Mouse (Mus musculus) cerebral cortex, adult 2 months (tissue): ENCODE measurements around the gene Nelfa.

Experiments used
- WGBS: fragments of 180-500 bp; shearing (Covaris S2); methylation state at CpG from one replicate; pipeline ENCODE4 v1.1.7; 2018; 5-methylcytosine and 5-hydroxymethylcytosine counted together

Nelfa gene

DNA sequence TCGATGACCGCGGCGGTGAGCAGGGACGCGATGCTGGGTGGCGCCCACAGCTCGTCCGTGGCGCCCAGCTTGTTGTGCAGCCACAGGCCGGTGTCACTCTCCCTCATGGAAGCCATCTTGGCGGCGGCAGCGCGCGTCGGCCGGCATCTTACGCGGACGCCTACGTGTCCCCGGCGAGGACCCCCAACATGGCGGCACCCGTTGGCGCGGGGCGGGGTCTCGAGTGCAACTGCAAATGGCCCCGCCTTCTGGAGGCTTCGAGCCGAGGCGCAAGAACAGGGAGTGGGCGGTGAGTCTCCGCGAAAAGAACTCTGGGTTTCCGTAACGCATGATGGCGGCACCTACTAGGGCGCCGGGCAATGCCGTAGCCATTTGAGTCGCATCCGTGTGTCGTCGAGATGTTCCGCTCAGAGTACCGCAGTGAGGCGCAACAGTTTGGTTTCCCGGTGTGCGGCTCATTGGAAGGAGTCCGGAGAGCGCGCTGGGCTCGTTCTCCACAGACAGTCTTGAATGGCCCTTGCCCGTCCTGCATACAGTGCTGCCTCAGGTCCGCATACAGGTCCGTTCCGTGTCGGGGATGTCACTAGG is at the start of gene Nelfa:
Nelfa (minus strand) TSS at position 294 of the 588 bp plus-strand sequence.
- WGBS: under 1% methylated on average over 61 of the region's 61 CpGs

GRCm38 (mm10) chr5:33983309-33984121 is 47.3 kb upstream of the Nelfa start, which contains the start of gene Gm1673:
TSS of gene Gm1673 (plus strand) at chr5:33983433.
- under 1% methylated on average over 77 of the region's 88 CpGs for WGBS

- 2% methylated on average over 26 of the region's 26 CpGs for WGBS
Measured at GRCm38 (mm10) chr5:33982731-33983259, 46.6 kb upstream of the Nelfa start.

GRCm38 (mm10) chr5:33976267-33976666 is 40.1 kb upstream of the Nelfa start:
- 37% methylated on average over 3 of the region's 3 CpGs for whole genome bisulfite sequencing

- WGBS: 34% methylated on average over 2 of the region's 2 CpGs
Measured at GRCm38 (mm10) chr5:33974736-33975135, 38.5 kb upstream of the Nelfa start.

GRCm38 (mm10) chr5:33959382-33959781 is 23.2 kb upstream of the Nelfa start:
- 76% methylated on average over 4 of the region's 4 CpGs for WGBS

- WGBS: 92% methylated on average over 4 of the region's 4 CpGs
Measured at GRCm38 (mm10) chr5:33955868-33956267, 19.7 kb upstream of the Nelfa start.

DNA sequence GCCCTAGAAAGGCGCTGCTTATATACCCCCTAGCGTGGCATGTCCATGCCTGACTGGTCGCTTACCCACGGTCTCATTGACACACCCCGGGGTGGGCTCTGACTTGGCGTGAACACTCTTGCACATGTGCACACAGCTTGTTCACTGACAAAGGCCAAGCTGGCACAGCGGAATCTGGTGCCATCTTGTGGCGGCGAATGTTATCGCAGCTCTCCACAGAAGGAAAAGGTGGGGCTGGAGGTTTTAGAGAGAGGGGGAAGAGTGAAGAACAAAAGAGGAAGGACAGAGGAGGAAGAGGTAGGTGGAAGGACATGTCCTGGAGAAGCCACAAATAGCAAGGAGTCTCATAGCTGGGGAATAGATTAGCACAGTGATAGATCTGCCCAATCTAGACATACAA is 18.1 kb upstream of the Nelfa start:
- 18% methylated on average over 10 of the region's 10 CpGs for WGBS

DNA sequence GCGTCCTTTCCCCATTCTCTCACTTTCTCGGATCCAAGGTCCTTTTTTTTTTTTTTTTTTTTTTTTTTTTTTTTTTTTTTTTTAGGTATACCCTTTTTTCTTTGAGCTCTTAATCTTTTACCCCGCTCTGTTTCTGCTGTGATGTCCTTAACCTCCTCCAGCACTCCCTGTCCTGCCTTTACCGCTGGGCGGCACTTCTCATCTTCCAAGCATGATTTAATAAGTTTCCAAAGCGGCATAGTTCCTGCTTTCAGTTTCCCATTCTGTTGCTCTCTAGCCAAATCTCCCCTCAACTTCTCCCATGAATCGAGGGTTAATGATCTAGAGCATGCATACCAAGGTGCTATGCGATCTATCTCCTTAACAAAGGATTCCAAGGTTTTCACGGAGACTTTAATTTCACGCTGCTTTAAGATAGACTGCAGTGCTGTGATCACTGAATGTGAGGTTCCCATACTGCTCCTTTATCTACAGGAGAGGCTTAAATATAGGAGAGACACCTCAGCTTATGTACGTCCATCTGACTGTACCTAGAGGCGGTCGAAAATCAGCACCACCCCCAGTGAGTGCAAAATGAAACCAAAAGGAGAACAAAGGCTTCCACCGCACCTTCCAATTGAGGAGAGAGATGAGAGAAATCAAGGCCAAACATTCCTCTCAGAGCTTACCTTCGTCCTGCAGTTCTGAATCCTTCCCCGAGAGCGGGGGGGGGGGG is 17.4 kb upstream of the Nelfa start:
- WGBS: 60% methylated on average over 17 of the region's 17 CpGs

GRCm38 (mm10) chr5:33948314-33948713 is 12.1 kb upstream of the Nelfa start:
- WGBS: 85% methylated on average over 4 of the region's 4 CpGs

DNA sequence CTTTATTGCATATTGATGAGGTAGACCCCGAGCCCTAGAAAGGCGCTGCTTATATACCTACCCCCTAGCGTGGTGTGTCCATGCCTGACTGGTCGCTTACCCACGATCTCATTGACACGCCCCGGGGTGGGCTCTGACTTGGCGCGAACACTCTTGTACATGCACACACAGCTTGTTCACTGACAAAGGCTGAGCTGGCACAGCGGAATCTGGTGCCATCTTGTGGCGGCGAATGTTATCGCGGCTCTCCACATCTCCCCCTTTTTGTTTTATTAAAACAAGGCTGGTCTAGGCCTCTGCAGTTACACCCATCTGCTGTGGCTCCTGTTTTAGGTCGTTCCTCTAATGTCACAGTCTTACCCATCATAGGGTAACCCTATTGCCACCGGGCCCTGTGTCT is 10.8 kb upstream of the Nelfa start:
- WGBS: 84% methylated on average over 16 of the region's 16 CpGs

GRCm38 (mm10) chr5:33938448-33938847 is 2.2 kb upstream of the Nelfa start:
- WGBS: 57% methylated on average over 3 of the region's 3 CpGs

- WGBS: 98% methylated on average over 2 of the region's 2 CpGs
Measured at GRCm38 (mm10) chr5:33937230-33937629, 1.0 kb upstream of the Nelfa start.

- WGBS: 1% methylated on average over 39 of the region's 39 CpGs
Measured at GRCm38 (mm10) chr5:33935700-33936111, 507 bp downstream of the Nelfa start.

DNA sequence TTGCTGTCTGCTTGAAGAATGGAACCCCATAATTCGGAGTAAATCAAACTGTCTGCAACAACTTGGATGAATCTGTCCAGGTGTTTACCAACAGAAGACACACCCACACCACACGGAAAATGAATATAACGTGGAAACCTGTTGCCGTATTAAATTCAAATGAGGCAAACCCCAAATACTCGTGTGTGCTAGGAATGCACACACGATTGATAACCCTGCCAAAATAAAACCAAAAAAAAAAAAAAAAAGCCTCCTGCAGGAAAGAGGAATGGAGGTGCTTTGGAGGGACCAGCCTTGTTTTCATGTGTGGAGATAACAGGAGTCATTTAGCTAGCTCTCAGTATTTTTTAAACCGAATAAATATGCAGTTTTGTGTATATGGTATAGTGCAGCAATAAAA is 1.3 kb downstream of the Nelfa start:
- 62% methylated on average over 7 of the region's 7 CpGs for WGBS

DNA sequence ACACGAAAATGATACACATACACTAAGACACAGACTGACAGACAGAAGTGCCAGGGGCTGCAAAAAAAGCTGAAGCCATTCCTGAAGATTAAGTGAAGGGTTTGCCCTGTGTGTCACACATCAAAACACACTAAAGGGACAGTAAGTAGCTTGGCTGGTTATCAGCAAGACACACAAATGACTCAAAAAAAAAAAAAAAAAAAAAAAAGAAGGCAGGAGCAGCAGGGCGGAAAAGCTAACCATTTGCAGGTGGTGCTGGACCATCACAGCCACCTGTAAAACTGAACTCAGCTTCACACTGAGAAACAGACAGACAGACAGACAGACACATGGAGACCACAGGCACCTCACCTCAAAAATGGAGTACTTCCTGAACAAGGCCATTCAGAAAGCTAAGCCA is 2.1 kb downstream of the Nelfa start:
- WGBS: 90% methylated on average over 2 of the region's 2 CpGs

GRCm38 (mm10) chr5:33932413-33932812 is 3.8 kb downstream of the Nelfa start:
- WGBS: 60% methylated on average over 2 of the region's 2 CpGs

GRCm38 (mm10) chr5:33922566-33922965 is 13.6 kb downstream of the Nelfa start:
- WGBS: 52% methylated on average over 2 of the region's 2 CpGs

DNA sequence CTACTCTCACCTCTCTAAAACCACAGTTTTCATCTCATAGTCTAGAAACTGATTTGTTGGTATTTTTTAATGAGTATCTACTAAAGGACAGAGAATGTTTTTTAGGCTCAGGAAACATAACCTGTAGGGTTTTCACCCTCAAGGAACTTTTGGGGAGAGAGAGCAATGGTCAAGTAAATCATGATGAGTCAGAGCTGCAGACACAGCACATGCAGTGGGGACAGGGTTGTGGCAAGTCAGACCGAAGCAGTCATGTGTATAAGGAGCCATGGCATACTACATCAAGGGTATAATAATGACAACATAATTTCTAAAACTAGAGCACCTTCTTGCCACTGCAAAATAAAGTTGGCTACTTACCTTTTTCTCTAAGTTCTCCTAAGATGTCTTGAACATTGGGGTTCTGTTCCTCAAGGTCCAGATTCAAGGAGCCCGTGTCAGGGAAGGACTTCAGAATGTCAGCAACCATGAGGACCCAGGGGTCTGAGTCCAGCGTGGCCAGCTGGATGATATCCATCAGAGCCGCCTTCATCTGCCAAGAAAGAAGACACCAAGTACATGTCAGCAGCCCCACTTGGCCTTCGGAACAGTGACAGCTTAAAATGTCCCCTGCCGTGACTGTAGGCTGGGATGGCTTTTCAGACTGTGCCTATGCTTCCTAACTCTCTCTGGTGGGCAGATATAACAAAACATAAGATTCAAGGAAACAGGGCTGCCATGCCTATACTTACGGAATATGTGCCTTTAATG is 14.6 kb downstream of the Nelfa start:
- WGBS: 84% methylated on average over 7 of the region's 7 CpGs

DNA sequence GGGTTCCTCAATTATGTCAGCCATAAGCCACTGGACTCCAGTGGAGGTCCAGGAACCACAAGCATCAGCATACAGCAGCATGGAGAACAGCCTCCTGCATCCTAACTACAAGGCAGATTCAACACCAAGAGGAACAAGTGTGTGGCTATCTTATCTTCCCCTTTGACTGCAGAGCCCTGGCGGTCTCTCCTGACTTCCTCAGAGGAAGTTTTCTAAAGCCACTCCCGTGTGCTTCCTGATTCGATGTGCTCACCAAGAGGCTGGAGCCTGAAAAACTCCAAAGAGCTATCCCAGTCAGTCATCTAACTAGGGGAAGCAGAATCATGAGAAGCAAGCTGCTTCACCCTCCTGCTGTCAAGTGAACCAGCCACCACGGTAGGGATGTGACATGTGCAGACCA is 15.3 kb downstream of the Nelfa start:
- 67% methylated on average over 4 of the region's 4 CpGs for WGBS

DNA sequence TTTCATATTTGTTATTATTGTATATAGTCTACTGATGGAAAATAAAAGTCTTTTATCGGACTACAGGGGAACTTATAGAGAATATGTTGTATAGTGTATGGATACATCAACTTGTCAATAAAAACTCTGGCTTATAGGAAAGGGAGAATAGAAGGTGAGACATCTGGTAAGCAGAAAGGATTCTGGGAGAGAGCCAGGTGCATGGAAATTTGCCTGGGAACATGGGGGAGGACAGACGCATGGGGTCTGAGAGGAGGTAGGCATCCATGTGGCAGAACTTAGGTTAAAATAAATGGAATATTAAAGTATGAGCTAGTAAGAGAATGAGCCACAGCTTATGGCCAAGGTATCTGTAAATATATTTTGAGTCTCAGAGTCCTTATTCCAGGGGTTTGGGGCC is 16.2 kb downstream of the Nelfa start:
- WGBS: 73% methylated on average over 2 of the region's 2 CpGs

- WGBS: 35% methylated on average over 1 of the region's 1 CpGs
Measured at GRCm38 (mm10) chr5:33919466-33919865, 16.7 kb downstream of the Nelfa start.
